Mouse (Mus musculus): ENCODE measurements around the gene Bcl2l12.

DNA sequence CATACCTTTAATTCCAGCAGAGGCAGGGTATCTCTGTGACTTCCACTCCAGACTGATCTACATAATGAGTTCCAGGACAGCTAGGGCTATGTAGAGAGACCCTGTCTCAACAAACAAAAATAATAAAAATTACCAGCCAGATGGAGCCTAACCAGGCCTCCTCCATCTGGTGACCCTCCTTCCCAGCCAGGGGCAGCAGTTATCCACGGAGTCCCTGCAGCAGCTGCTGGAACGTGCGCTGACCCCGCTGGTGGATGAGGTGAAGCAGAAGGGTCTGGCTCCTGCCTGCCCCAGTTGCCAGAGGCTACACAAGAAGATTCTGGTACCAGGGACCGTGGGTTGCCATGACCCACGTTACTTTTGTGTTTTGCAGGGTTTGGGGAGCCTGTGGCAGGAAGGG lies 42.2 kb downstream of the Bcl2l12 start:
- TF ChIP-seq TCF3 (IDR thresholded peaks at IDR 0.05; ENCODE audit: insufficient read length, low read depth) (no peak), MAX (IDR thresholded peaks at IDR 0.05; ENCODE audit: low read depth) (no peak), MYOG (IDR thresholded peaks at IDR 0.05; ENCODE audit: control insufficient read depth in 1 of 3, insufficient read depth in 1 of 3, insufficient read length in 2 of 3, low read depth in 2 of 3) (no peak), E2F4 (IDR thresholded peaks at IDR 0.05; ENCODE audit: insufficient read depth) (no peak), POLR2AphosphoS2 (IDR thresholded peaks at IDR 0.05; ENCODE audit: insufficient read length, low read depth) (no peak), POLR2A (IDR thresholded peaks at IDR 0.05; ENCODE audit: insufficient read length, low read depth) (no peak), TCF12 (IDR thresholded peaks at IDR 0.05; ENCODE audit: insufficient read depth, poor library complexity, severe bottlenecking) (no peak), REST (IDR thresholded peaks at IDR 0.05; ENCODE audit: insufficient read depth, insufficient read length) (no peak)
